Mouse (Mus musculus): ENCODE results near the gene Cadps. TPM values are rescaled to one million over a fixed set of nuclear protein-coding genes. Genes with fewer than 3 reads are reported as not detected.

The Cadps gene
- total and polyA plus RNA-seq, 3 experiments = 0.09 to 0.16 TPM; not detected in 1

DNA sequence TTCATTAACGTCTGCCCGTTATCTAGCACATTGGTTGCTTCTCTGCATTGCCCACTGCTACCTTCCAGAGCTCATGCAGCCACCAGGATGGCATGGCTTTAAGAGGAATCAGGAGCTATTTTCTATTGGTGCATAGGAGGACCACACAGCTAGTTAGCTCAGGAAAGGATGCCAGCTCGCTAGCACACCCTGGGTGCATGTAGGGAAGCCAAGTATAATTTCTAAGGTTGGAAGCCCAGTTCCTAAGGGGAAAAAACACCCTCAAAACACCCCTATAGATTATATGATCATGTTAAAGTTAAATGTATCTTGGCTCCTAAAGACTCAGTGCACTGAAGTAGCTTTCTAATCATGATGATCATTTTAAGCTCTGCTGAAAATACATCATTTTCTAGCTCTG lies 372.1 kb downstream of the Cadps start:
- intact Hi-C loops (cut with DNase I) = no loop called here
- H3K9ac ChIP-seq (ENCODE audit: low read depth, low read length) = no peak overlapping the region
- H3K27me3 ChIP-seq (ENCODE audit: control insufficient read depth, insufficient read depth, low read length) = no peaks in the 10 kb centered on the region
- no peak overlapping the region for H3K4me3 ChIP-seq
- no peaks in the 10 kb centered on the region for H3K79me2 ChIP-seq (replicated peaks; ENCODE audit: control insufficient read depth, insufficient read depth, low read length)
- no peak overlapping the region for H3K27ac ChIP-seq
- 58% methylated on average over 3 of the region's 3 CpGs for WGBS
- no peak for TF ChIP-seq CTCF (IDR thresholded peaks at IDR 0.05)
- no peak for TF ChIP-seq EP300 (IDR thresholded peaks at IDR 0.05; ENCODE audit: insufficient read depth, low read depth, low read length)
- no peak for TF ChIP-seq POLR2A (IDR thresholded peaks at IDR 0.05; ENCODE audit: insufficient read depth, low read depth, low read length)
- no peaks in the 10 kb centered on the region for H3K36me3 ChIP-seq (ENCODE audit: control insufficient read depth, insufficient read depth, low read length)
- no peak for DNase-seq
- no peaks in the 10 kb centered on the region for H3K4me1 ChIP-seq (ENCODE audit: control insufficient read depth, insufficient read depth, low read length)

DNA sequence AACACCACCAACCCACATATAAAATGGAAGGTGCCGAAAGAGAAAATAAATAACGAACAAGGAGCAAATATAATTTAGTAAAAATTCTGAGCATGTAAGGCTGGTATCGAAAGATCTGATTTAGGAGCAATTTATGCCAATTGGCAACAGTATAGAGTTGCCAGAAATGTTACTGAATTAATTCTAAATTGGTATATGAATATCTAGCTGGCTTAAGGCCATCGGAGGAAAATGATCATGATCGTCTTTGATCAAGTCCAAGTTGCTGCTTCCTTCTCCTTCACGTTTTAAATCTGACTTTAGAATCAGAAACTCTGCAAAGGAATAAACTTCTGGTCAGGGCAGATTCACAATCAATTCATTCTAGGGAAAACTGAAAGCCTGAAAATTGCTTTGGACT lies 374.0 kb downstream of the Cadps start:
- H3K4me3 ChIP-seq = no peak overlapping the region
- DNase-seq = no peak

DNA sequence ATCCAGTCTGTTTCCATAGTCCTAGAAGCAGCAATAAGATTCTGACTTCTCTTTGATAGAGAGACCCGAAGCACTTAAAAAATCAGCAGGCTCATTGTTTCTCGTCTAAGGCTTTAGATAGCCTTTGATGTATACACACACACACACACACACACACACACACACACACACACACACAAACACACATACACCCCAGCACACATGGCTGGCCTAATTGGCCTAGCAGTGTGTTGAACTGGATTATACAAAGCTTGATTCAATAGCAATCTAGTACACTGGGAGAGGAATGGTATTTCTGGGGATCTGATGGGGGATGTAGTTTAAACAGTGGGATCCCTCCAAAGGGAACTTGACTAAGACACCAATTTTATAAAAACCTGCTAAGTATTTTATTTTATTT lies 381.9 kb downstream of the Cadps start:
- H3K4me3 ChIP-seq = no peak overlapping the region
- 45% methylated on average over 2 of the region's 2 CpGs for WGBS
- no peaks in the 10 kb centered on the region for H3K4me1 ChIP-seq (ENCODE audit: control insufficient read depth, insufficient read depth, low read length)
- no peak overlapping the region for H3K9ac ChIP-seq (ENCODE audit: low read depth, low read length)
- DNase-seq = no peak
- no peaks in the 10 kb centered on the region for H3K27me3 ChIP-seq (ENCODE audit: control insufficient read depth, insufficient read depth, low read length)
- no peak overlapping the region for H3K27ac ChIP-seq
- TF ChIP-seq CTCF (IDR thresholded peaks at IDR 0.05) = no peak
- TF ChIP-seq EP300 (IDR thresholded peaks at IDR 0.05; ENCODE audit: insufficient read depth, low read depth, low read length) = no peak
- no peak for TF ChIP-seq POLR2A (IDR thresholded peaks at IDR 0.05; ENCODE audit: insufficient read depth, low read depth, low read length)
- H3K36me3 ChIP-seq (ENCODE audit: control insufficient read depth, insufficient read depth, low read length) = no peaks in the 10 kb centered on the region
- intact Hi-C loops (cut with DNase I) = no loop called here
- no peaks in the 10 kb centered on the region for H3K79me2 ChIP-seq (replicated peaks; ENCODE audit: control insufficient read depth, insufficient read depth, low read length)

More for the DNA sequence above, 374.0 kb downstream of the Cadps start:
- no peak for TF ChIP-seq CTCF (IDR thresholded peaks at IDR 0.05)
- no peak for TF ChIP-seq POLR2A (IDR thresholded peaks at IDR 0.05; ENCODE audit: insufficient read depth, low read depth, low read length)
- TF ChIP-seq EP300 (IDR thresholded peaks at IDR 0.05; ENCODE audit: insufficient read depth, low read depth, low read length) = no peak
- no peaks in the 10 kb centered on the region for H3K4me1 ChIP-seq (ENCODE audit: control insufficient read depth, insufficient read depth, low read length)
- no peak overlapping the region for H3K9ac ChIP-seq (ENCODE audit: low read depth, low read length)
- H3K27ac ChIP-seq = no peak overlapping the region
- H3K79me2 ChIP-seq (replicated peaks; ENCODE audit: control insufficient read depth, insufficient read depth, low read length) = no peaks in the 10 kb centered on the region
- no peaks in the 10 kb centered on the region for H3K27me3 ChIP-seq (ENCODE audit: control insufficient read depth, insufficient read depth, low read length)
- no peaks in the 10 kb centered on the region for H3K36me3 ChIP-seq (ENCODE audit: control insufficient read depth, insufficient read depth, low read length)
- WGBS = 87% methylated on average over 6 of the region's 6 CpGs
- intact Hi-C loops (cut with DNase I) = no loop called here

DNA sequence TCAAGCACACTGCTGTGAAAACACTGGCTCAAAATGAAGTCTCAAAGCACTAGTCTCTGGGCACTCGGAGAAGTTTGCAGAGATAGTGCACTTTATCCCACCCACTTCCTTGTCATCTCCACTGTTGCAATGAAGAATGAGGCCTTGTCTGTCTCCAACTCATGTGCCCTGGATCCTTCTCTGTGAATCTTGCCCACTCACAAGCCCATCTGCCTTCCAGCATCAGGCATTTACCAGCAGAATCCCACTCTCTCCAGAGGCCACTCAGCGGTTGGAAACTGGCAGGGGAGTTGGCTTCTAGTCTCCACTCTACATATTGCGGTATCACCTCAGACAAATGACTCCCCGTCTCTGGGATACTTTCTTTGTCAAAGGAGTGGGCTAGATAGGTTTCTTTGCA lies 384.9 kb downstream of the Cadps start:
- Histone ChIP-seq H3K4me1 (ENCODE audit: control insufficient read depth, insufficient read depth, low read length) (no peaks in the 10 kb centered on the region), H3K9ac (ENCODE audit: low read depth, low read length) (no peak overlapping the region), H3K36me3 (ENCODE audit: control insufficient read depth, insufficient read depth, low read length) (no peaks in the 10 kb centered on the region), H3K79me2 (replicated peaks; ENCODE audit: control insufficient read depth, insufficient read depth, low read length) (no peaks in the 10 kb centered on the region), H3K27ac (no peak overlapping the region), H3K27me3 (ENCODE audit: control insufficient read depth, insufficient read depth, low read length) (no peaks in the 10 kb centered on the region), H3K4me3 (no peak overlapping the region)
- DNase-seq = no peak
- intact Hi-C loops (cut with DNase I) = no loop called here
- WGBS = 77% methylated on average over 4 of the region's 4 CpGs
- no peak for TF ChIP-seq POLR2A (IDR thresholded peaks at IDR 0.05; ENCODE audit: insufficient read depth, low read depth, low read length)

DNA sequence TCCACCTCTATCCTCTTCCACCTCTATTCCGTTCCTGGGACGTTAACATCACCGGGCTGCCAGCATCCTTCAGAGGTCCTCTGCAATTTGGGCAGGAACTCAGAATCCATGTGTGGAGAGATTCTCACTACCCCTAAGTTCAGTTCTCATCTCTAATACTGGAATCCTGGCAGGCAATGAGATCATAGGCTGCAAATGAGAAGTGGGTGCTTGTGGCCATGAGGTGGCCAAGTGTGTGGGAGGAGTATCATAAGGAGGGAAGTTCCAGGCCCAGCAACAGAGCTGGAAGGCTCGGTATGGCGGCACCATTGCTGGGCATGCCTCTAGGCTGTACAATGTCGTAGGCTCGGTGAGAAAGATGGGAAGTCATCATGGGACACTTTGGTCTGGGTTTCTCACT lies 385.5 kb downstream of the Cadps start:
- Histone ChIP-seq H3K4me3 (no peak overlapping the region), H3K36me3 (ENCODE audit: control insufficient read depth, insufficient read depth, low read length) (no peaks in the 10 kb centered on the region), H3K9ac (ENCODE audit: low read depth, low read length) (no peak overlapping the region), H3K27ac (no peak overlapping the region), H3K79me2 (replicated peaks; ENCODE audit: control insufficient read depth, insufficient read depth, low read length) (no peaks in the 10 kb centered on the region), H3K4me1 (ENCODE audit: control insufficient read depth, insufficient read depth, low read length) (no peaks in the 10 kb centered on the region), H3K27me3 (ENCODE audit: control insufficient read depth, insufficient read depth, low read length) (no peaks in the 10 kb centered on the region)
- intact Hi-C loops (cut with DNase I) = no loop called here
- no peak for DNase-seq
- 63% methylated on average over 7 of the region's 7 CpGs for WGBS
- TF ChIP-seq CTCF (IDR thresholded peaks at IDR 0.05) = no peak
- no peak for TF ChIP-seq POLR2A (IDR thresholded peaks at IDR 0.05; ENCODE audit: insufficient read depth, low read depth, low read length)
- TF ChIP-seq EP300 (IDR thresholded peaks at IDR 0.05; ENCODE audit: insufficient read depth, low read depth, low read length) = no peak

DNA sequence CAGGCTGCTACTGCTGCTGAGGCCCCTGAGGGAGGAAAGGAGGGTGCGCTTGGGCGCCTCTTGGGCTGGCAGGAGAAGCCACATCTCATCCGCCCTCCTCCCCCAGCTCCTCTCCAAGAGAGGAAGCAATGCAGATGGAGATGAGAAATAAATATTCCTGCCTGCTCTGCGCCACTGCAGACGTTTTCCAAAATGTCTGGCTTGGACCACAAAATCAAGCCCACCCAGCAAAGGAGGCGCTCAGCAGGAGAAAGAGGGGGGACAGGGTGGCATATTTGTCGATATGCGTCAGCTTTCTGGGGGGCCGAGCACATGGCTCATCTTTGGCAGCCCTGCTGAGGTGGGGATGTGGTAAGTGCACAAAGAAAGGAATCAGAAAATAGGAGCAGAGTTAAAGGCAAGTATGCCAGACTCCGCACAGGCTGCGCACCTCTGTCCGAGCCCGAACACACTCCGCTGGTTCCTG lies 385.9 kb downstream of the Cadps start:
- no peak overlapping the region for H3K27ac ChIP-seq
- TF ChIP-seq CTCF (IDR thresholded peaks at IDR 0.05) = no peak
- TF ChIP-seq EP300 (IDR thresholded peaks at IDR 0.05; ENCODE audit: insufficient read depth, low read depth, low read length) = no peak
- no peak for TF ChIP-seq POLR2A (IDR thresholded peaks at IDR 0.05; ENCODE audit: insufficient read depth, low read depth, low read length)
- H3K4me1 ChIP-seq (ENCODE audit: control insufficient read depth, insufficient read depth, low read length) = no peaks in the 10 kb centered on the region
- no peaks in the 10 kb centered on the region for H3K79me2 ChIP-seq (replicated peaks; ENCODE audit: control insufficient read depth, insufficient read depth, low read length)
- H3K9ac ChIP-seq (ENCODE audit: low read depth, low read length) = no peak overlapping the region
- no peak for DNase-seq
- no peak overlapping the region for H3K4me3 ChIP-seq
- no peaks in the 10 kb centered on the region for H3K27me3 ChIP-seq (ENCODE audit: control insufficient read depth, insufficient read depth, low read length)
- intact Hi-C loops (cut with DNase I) = no loop called here
- H3K36me3 ChIP-seq (ENCODE audit: control insufficient read depth, insufficient read depth, low read length) = no peaks in the 10 kb centered on the region
- 75% methylated on average over 14 of the region's 14 CpGs for WGBS

Measured in heart, adult 2 months (tissue).